ENCODE assay signal across 8 mouse cellular contexts in genomic region chr5:31470334-31470733, GRCm38 (mm10). TPM values are rescaled to one million over a fixed set of nuclear protein-coding genes. Genes with fewer than 3 reads are reported as not detected.
DNase-seq lines count a peak whose midpoint lies in the region; ATAC-seq and TF ChIP-seq lines count a peak whose summit lies in the region.

No protein-coding gene starts in this region.

- no peak overlapping the region for H3K4me3 ChIP-seq in hindbrain, postnatal 0 days (ENCODE audit: low read length)
- H3K4me3 ChIP-seq in hindbrain, embryonic 14.5 days (replicated peaks; ENCODE audit: low read length), result no peak overlapping the region
- H3K4me3 ChIP-seq in liver, embryonic 14.5 days (ENCODE audit: insufficient read depth in 1 of 2, low read depth in 2 of 2, low read length in 2 of 2), result no peak overlapping the region

- H3K27me3 ChIP-seq in hindbrain, postnatal 0 days (ENCODE audit: insufficient read depth, low read length), result no peaks in the 10 kb centered on the region
- H3K27me3 ChIP-seq in hindbrain, embryonic 14.5 days (ENCODE audit: control insufficient read depth, insufficient read depth, low read length), result no peaks in the 10 kb centered on the region
- no peaks in the 10 kb centered on the region for H3K27me3 ChIP-seq in liver, embryonic 14.5 days (ENCODE audit: control insufficient read depth, insufficient read depth, low read length)

- DNase-seq in hindbrain, postnatal 0 days (ENCODE audit: low spot score), result peak; percentile 51
- DNase-seq in hindbrain, embryonic 14.5 days (ENCODE audit: low spot score), result no peak
- DNase-seq in B cell, adult 2 months, result peak; percentile 74 to 78
- DNase-seq in MN1 (ENCODE audit: low spot score), result peak; percentile 39
- peak; percentile 54 for DNase-seq in embryo, embryonic 9.5 days (ENCODE audit: extremely low spot score)
- no peak for DNase-seq in liver, embryonic 14.5 days (ENCODE audit: low read depth in 3 of 3, low spot score in 3 of 3)
- DNase-seq in right cerebral cortex, postnatal 14 days, result peak; percentile 56

- no peak for ATAC-seq in hindbrain, postnatal 0 days
- ATAC-seq in hindbrain, embryonic 14.5 days (ENCODE audit: low FRiP score), result no peak
- ATAC-seq in liver, embryonic 14.5 days (ENCODE audit: insufficient read depth), result no peak
- no peak for ATAC-seq in monocyte, adult 5-6 weeks (replicated peaks; ENCODE audit: insufficient number of reproducible peaks, low FRiP score, low TSS enrichment, poor library complexity, severe bottlenecking)

- WGBS in hindbrain, postnatal 0 days, result 80% methylated on average over 7 of the region's 7 CpGs
- WGBS in hindbrain, embryonic 14.5 days, result 81% methylated on average over 7 of the region's 7 CpGs
- WGBS in liver, embryonic 14.5 days (ENCODE audit: insufficient replicate concordance), result 67% methylated on average over 7 of the region's 7 CpGs

- peak; percentile 70 for TF ChIP-seq CTCF in hindbrain, postnatal 0 days (IDR thresholded peaks at IDR 0.05; ENCODE audit: low read depth)
- peak; percentile 71 for TF ChIP-seq CTCF in liver, embryonic 14.5 days (IDR thresholded peaks at IDR 0.05; ENCODE audit: low read depth)

- no peak overlapping the region for H3K9ac ChIP-seq in hindbrain, postnatal 0 days (replicated peaks; ENCODE audit: low read length)
- H3K9ac ChIP-seq in hindbrain, embryonic 14.5 days, result no peak overlapping the region
- no peak overlapping the region for H3K9ac ChIP-seq in liver, embryonic 14.5 days (replicated peaks)

- no peak overlapping the region for H3K27ac ChIP-seq in hindbrain, postnatal 0 days
- H3K27ac ChIP-seq in hindbrain, embryonic 14.5 days, result no peak overlapping the region
- H3K27ac ChIP-seq in liver, embryonic 14.5 days, result no peak overlapping the region

- H3K4me1 ChIP-seq in hindbrain, postnatal 0 days (ENCODE audit: insufficient read depth, low read length), result no peaks in the 10 kb centered on the region
- H3K4me1 ChIP-seq in hindbrain, embryonic 14.5 days (replicated peaks; ENCODE audit: control insufficient read depth, insufficient read depth, low read length), result no peaks in the 10 kb centered on the region
- no peaks in the 10 kb centered on the region for H3K4me1 ChIP-seq in liver, embryonic 14.5 days (replicated peaks; ENCODE audit: control insufficient read depth in 2 of 2, insufficient read depth in 2 of 2, low read length in 1 of 2)

- peaks cover 68% of the 10 kb centered on the region for H3K36me3 ChIP-seq in hindbrain, postnatal 0 days (ENCODE audit: insufficient read depth, low read length)
- peaks cover 95% of the 10 kb centered on the region for H3K36me3 ChIP-seq in hindbrain, embryonic 14.5 days (replicated peaks; ENCODE audit: control insufficient read depth, insufficient read depth)
- peaks cover 22% of the 10 kb centered on the region for H3K36me3 ChIP-seq in liver, embryonic 14.5 days (replicated peaks; ENCODE audit: control insufficient read depth, insufficient read depth, low read depth)

- H3K9me3 ChIP-seq in hindbrain, postnatal 0 days (ENCODE audit: low read length), result no peaks in the 10 kb centered on the region
- no peaks in the 10 kb centered on the region for H3K9me3 ChIP-seq in hindbrain, embryonic 14.5 days (ENCODE audit: control insufficient read depth, low read length)
- H3K9me3 ChIP-seq in liver, embryonic 14.5 days (ENCODE audit: control insufficient read depth, low read length), result no peaks in the 10 kb centered on the region

- no peak for TF ChIP-seq EP300 in liver, embryonic 14.5 days (IDR thresholded peaks at IDR 0.05; ENCODE audit: low read depth)

- no peak overlapping the region for H3K4me2 ChIP-seq in hindbrain, postnatal 0 days (ENCODE audit: low read depth, low read length)
- H3K4me2 ChIP-seq in hindbrain, embryonic 14.5 days (replicated peaks), result no peak overlapping the region
- H3K4me2 ChIP-seq in liver, embryonic 14.5 days (ENCODE audit: low read depth), result no peak overlapping the region

RNA-seq across cellular contexts. Expression of gene 4930548H24Rik, which starts 15.2 kb away (rescaled TPM):
- total RNA-seq in hindbrain, postnatal 0 days (2014; rRNA removed), result 0.21 and 0.40 TPM in 2 replicates
- 0.18 TPM in 1 of 2 replicates, not detected in the other for polyA plus RNA-seq in hindbrain, postnatal 0 days (2015; fragmentation: Nextera tagmentation; extraction: Ambion mirVana)
- not detected in 2 replicates for polyA plus RNA-seq in hindbrain, embryonic 14.5 days (2014; fragmentation: Nextera tagmentation; extraction: Ambion mirVana)
- 0.02 TPM in 1 of 2 replicates, not detected in the other for polyA plus RNA-seq in liver, embryonic 14.5 days (2012; rRNA removed)
- not detected in 2 replicates for polyA plus RNA-seq in liver, embryonic 14.5 days (2014; fragmentation: Nextera tagmentation; extraction: Ambion mirVana)
- 0.64 to 1.8 TPM (median 0.87 TPM) in 3 replicates for total RNA-seq in monocyte, adult 5-6 weeks (2017)

RNA-seq across cellular contexts. Expression of gene Zfp512, which starts 18.1 kb away (rescaled TPM):
- 55.0 and 61.8 TPM in 2 replicates for total RNA-seq in hindbrain, postnatal 0 days (2014; rRNA removed)
- 70.9 and 73.9 TPM in 2 replicates for polyA plus RNA-seq in hindbrain, postnatal 0 days (2015; fragmentation: Nextera tagmentation; extraction: Ambion mirVana)
- polyA plus RNA-seq in hindbrain, embryonic 14.5 days (2014; fragmentation: Nextera tagmentation; extraction: Ambion mirVana), result 98.4 and 108 TPM in 2 replicates
- polyA plus RNA-seq in liver, embryonic 14.5 days (2012; rRNA removed), result 5.8 and 8.2 TPM in 2 replicates
- polyA plus RNA-seq in liver, embryonic 14.5 days (2014; fragmentation: Nextera tagmentation; extraction: Ambion mirVana), result 8.9 and 10.8 TPM in 2 replicates
- 50.8 to 94.5 TPM (median 53.9 TPM) in 3 replicates for total RNA-seq in monocyte, adult 5-6 weeks (2017)

RNA-seq across cellular contexts. Expression of gene Gpn1, which starts 24.2 kb away (rescaled TPM):
- total RNA-seq in hindbrain, postnatal 0 days (2014; rRNA removed), result 30.9 and 42.4 TPM in 2 replicates
- 69.2 and 70.2 TPM in 2 replicates for polyA plus RNA-seq in hindbrain, postnatal 0 days (2015; fragmentation: Nextera tagmentation; extraction: Ambion mirVana)
- 67.8 and 75.2 TPM in 2 replicates for polyA plus RNA-seq in hindbrain, embryonic 14.5 days (2014; fragmentation: Nextera tagmentation; extraction: Ambion mirVana)
- 5.9 and 7.3 TPM in 2 replicates for polyA plus RNA-seq in liver, embryonic 14.5 days (2012; rRNA removed)
- polyA plus RNA-seq in liver, embryonic 14.5 days (2014; fragmentation: Nextera tagmentation; extraction: Ambion mirVana), result 16.8 and 17.0 TPM in 2 replicates
- 15.1 to 24.0 TPM (median 21.2 TPM) in 3 replicates for total RNA-seq in monocyte, adult 5-6 weeks (2017)

RNA-seq across cellular contexts. Expression of gene Slc4a1ap, which starts 56.5 kb away (rescaled TPM):
- total RNA-seq in hindbrain, postnatal 0 days (2014; rRNA removed), result 38.0 and 43.4 TPM in 2 replicates
- 32.0 and 32.5 TPM in 2 replicates for polyA plus RNA-seq in hindbrain, postnatal 0 days (2015; fragmentation: Nextera tagmentation; extraction: Ambion mirVana)
- 27.0 and 31.8 TPM in 2 replicates for polyA plus RNA-seq in hindbrain, embryonic 14.5 days (2014; fragmentation: Nextera tagmentation; extraction: Ambion mirVana)
- polyA plus RNA-seq in liver, embryonic 14.5 days (2012; rRNA removed), result 6.1 and 10.5 TPM in 2 replicates
- polyA plus RNA-seq in liver, embryonic 14.5 days (2014; fragmentation: Nextera tagmentation; extraction: Ambion mirVana), result 8.3 and 9.4 TPM in 2 replicates
- 68.9 to 82.2 TPM (median 69.9 TPM) in 3 replicates for total RNA-seq in monocyte, adult 5-6 weeks (2017)

RNA-seq across cellular contexts. Expression of gene Supt7l, which starts 57.3 kb away (rescaled TPM):
- 24.1 and 25.6 TPM in 2 replicates for total RNA-seq in hindbrain, postnatal 0 days (2014; rRNA removed)
- polyA plus RNA-seq in hindbrain, postnatal 0 days (2015; fragmentation: Nextera tagmentation; extraction: Ambion mirVana), result 20.5 and 21.9 TPM in 2 replicates
- 13.3 and 18.3 TPM in 2 replicates for polyA plus RNA-seq in hindbrain, embryonic 14.5 days (2014; fragmentation: Nextera tagmentation; extraction: Ambion mirVana)
- 5.6 and 6.0 TPM in 2 replicates for polyA plus RNA-seq in liver, embryonic 14.5 days (2012; rRNA removed)
- 3.3 TPM in 2 replicates for polyA plus RNA-seq in liver, embryonic 14.5 days (2014; fragmentation: Nextera tagmentation; extraction: Ambion mirVana)
- total RNA-seq in monocyte, adult 5-6 weeks (2017), result 18.5 to 33.7 TPM (median 23.3 TPM) in 3 replicates

Comparison
In these comparisons a context has a peak if more than half of its experiments do, and no peak if none do; other contexts are left out.
1. DNase-seq: peak in hindbrain, postnatal 0 days (single experiment), B cell, adult 2 months (2 of 2), MN1 (single experiment), embryo, embryonic 9.5 days (single experiment) and right cerebral cortex, postnatal 14 days (single experiment); none in hindbrain, embryonic 14.5 days (single experiment) and liver, embryonic 14.5 days (0 of 3).